Mouse (Mus musculus) kidney, embryonic 16.5 days (tissue): Measurements from ENCODE around the gene Slc9a1. TPM values are rescaled to one million over a fixed set of nuclear protein-coding genes. Genes with fewer than 3 reads are reported as not detected.
A peak's percentile ranks its signal among the peaks of the same experiment; 100 is the strongest.

ENCODE experiments used
- ATAC-seq: fragments of 200-750 bp; cut with Nextera tagmentation; 2 replicates; pipeline ENCODE4 v1.8.0; 2017; ENCODE audit warnings: moderate TSS enrichment; ENCODE audit not compliant: low FRiP score, low TSS enrichment
- H3K27ac ChIP-seq: fragments of 300-500 bp; sonication (generic); 2 replicates; pipeline ENCODE4 v1.5.1; 2014; ENCODE audit warnings: low read length
- H3K27me3 ChIP-seq: fragments of 300-500 bp; sonication (generic); 2 replicates; pipeline ENCODE4 v1.6.1; 2014; ENCODE audit warnings: low read length, control low read depth, mixed read lengths; ENCODE audit not compliant: insufficient read depth
- H3K36me3 ChIP-seq: fragments of 300-500 bp; sonication (generic); 2 replicates; pipeline ENCODE4 v1.6.1; 2014; ENCODE audit warnings: low read length, control low read depth, mixed read lengths; ENCODE audit not compliant: insufficient read depth
- H3K4me1 ChIP-seq: fragments of 300-500 bp; sonication (generic); 2 replicates; pipeline ENCODE4 v1.6.1; 2014; ENCODE audit warnings: low read length, control low read depth, mixed read lengths; ENCODE audit not compliant: insufficient read depth
- H3K4me2 ChIP-seq: fragments of 300-500 bp; sonication (generic); replicated peaks from 2 replicates; pipeline ENCODE4 v1.6.1; 2014; ENCODE audit warnings: low read depth, low read length
- H3K4me3 ChIP-seq: fragments of 300-500 bp; sonication (generic); 2 replicates; pipeline ENCODE4 v1.5.1; 2014; ENCODE audit warnings: mild to moderate bottlenecking, low read length
- H3K9ac ChIP-seq: fragments of 300-500 bp; sonication (generic); replicated peaks from 2 replicates; pipeline ENCODE4 v1.6.1; 2014; ENCODE audit warnings: low read length
- H3K9me3 ChIP-seq: fragments of 300-500 bp; sonication (generic); 2 replicates; pipeline ENCODE4 v1.6.1; 2016; ENCODE audit warnings: low read length, control low read depth
- WGBS: fragments of 180-500 bp; shearing (Covaris S2); extraction: QIAGEN DNeasy Blood & Tissue Kit; methylation state at CpG from one replicate; pipeline ENCODE4 v1.1.7; 2014; 5-methylcytosine and 5-hydroxymethylcytosine counted together
- polyA plus RNA-seq: library from polyadenylated mRNA; unstranded; fragments of >200 nt; fragmentation: Nextera tagmentation; extraction: Ambion mirVana; gene quantifications from 2 replicates; pipeline ENCODE4 v1.2.1, GENCODE M21; 2015

Slc9a1 gene
- polyA plus RNA-seq, 1 experiment from 2014 or later, result 9.5 TPM

GRCm38 (mm10) chr4:133398619-133399018 is 29.1 kb downstream of the Slc9a1 start:
- H3K27ac ChIP-seq, result peak overlapping the region; percentile 55; the same call in 1 of the 2 replicates
- H3K9ac ChIP-seq, result no peak overlapping the region
- H3K4me1 ChIP-seq, result peaks cover 44% of the 10 kb centered on the region
- H3K9me3 ChIP-seq, result no peaks in the 10 kb centered on the region
- no peak overlapping the region for H3K4me2 ChIP-seq
- ATAC-seq, result no peak
- H3K4me3 ChIP-seq, result no peak overlapping the region
- 81% methylated on average over 5 of the region's 5 CpGs for WGBS
- no peaks in the 10 kb centered on the region for H3K36me3 ChIP-seq
- no peaks in the 10 kb centered on the region for H3K27me3 ChIP-seq

GRCm38 (mm10) chr4:133399509-133399908 is 30.0 kb downstream of the Slc9a1 start:
- Histone ChIP-seq H3K27me3 (no peaks in the 10 kb centered on the region), H3K27ac (peak overlapping the region; percentile 55), H3K4me3 (no peak overlapping the region), H3K4me1 (peaks cover 38% of the 10 kb centered on the region), H3K4me2 (no peak overlapping the region), H3K9me3 (no peaks in the 10 kb centered on the region), H3K9ac (no peak overlapping the region), H3K36me3 (no peaks in the 10 kb centered on the region)
- WGBS, result 70% methylated on average over 6 of the region's 6 CpGs
- ATAC-seq, result no peak

GRCm38 (mm10) chr4:133400098-133400497 is 30.6 kb downstream of the Slc9a1 start:
- peaks cover 32% of the 10 kb centered on the region for H3K4me1 ChIP-seq
- no peaks in the 10 kb centered on the region for H3K27me3 ChIP-seq
- no peaks in the 10 kb centered on the region for H3K36me3 ChIP-seq
- no peak for ATAC-seq
- no peak overlapping the region for H3K4me3 ChIP-seq
- WGBS, result 33% methylated on average over 7 of the region's 7 CpGs
- no peak overlapping the region for H3K4me2 ChIP-seq
- H3K9me3 ChIP-seq, result no peaks in the 10 kb centered on the region
- H3K27ac ChIP-seq, result peak overlapping the region; percentile 55
- 0 out of 2 replicates have a peak overlapping the region, but pooled peaks have one; percentile 39 for H3K9ac ChIP-seq

- H3K4me2 ChIP-seq, result no peak overlapping the region
Measured at GRCm38 (mm10) chr4:133402011-133402410, 32.5 kb downstream of the Slc9a1 start.

GRCm38 (mm10) chr4:133403611-133404228 is 34.2 kb downstream of the Slc9a1 start:
- Histone ChIP-seq H3K9ac (no peak overlapping the region), H3K36me3 (no peaks in the 10 kb centered on the region), H3K4me2 (no peak overlapping the region), H3K9me3 (no peaks in the 10 kb centered on the region), H3K27me3 (no peaks in the 10 kb centered on the region), H3K27ac (no peak overlapping the region), H3K4me3 (no peak overlapping the region), H3K4me1 (peaks cover 41% of the 10 kb centered on the region)
- no peak for ATAC-seq
- WGBS, result 81% methylated on average over 9 of the region's 9 CpGs

More at GRCm38 (mm10) chr4:133402011-133402410, 32.5 kb downstream of the Slc9a1 start:
- 43% methylated on average over 13 of the region's 13 CpGs for WGBS
- no peaks in the 10 kb centered on the region for H3K36me3 ChIP-seq
- no peak overlapping the region for H3K27ac ChIP-seq
- no peaks in the 10 kb centered on the region for H3K27me3 ChIP-seq
- H3K9ac ChIP-seq, result no peak overlapping the region
- ATAC-seq, result no peak
- no peaks in the 10 kb centered on the region for H3K9me3 ChIP-seq
- H3K4me1 ChIP-seq, result peaks cover 29% of the 10 kb centered on the region
- no peak overlapping the region for H3K4me3 ChIP-seq

GRCm38 (mm10) chr4:133404256-133404655 is 34.8 kb downstream of the Slc9a1 start:
- H3K9me3 ChIP-seq, result no peaks in the 10 kb centered on the region
- H3K4me2 ChIP-seq, result no peak overlapping the region
- H3K27ac ChIP-seq, result no peak overlapping the region
- peaks cover 35% of the 10 kb centered on the region for H3K4me1 ChIP-seq
- no peak overlapping the region for H3K9ac ChIP-seq
- H3K4me3 ChIP-seq, result no peak overlapping the region
- no peaks in the 10 kb centered on the region for H3K27me3 ChIP-seq
- no peaks in the 10 kb centered on the region for H3K36me3 ChIP-seq
- 92% methylated on average over 5 of the region's 5 CpGs for WGBS
- no peak for ATAC-seq

- no peaks in the 10 kb centered on the region for H3K36me3 ChIP-seq
- no peak overlapping the region for H3K4me3 ChIP-seq
- H3K4me1 ChIP-seq, result peaks cover 22% of the 10 kb centered on the region
- H3K9ac ChIP-seq, result no peak overlapping the region
- 48% methylated on average over 8 of the region's 8 CpGs for WGBS
- H3K27me3 ChIP-seq, result no peaks in the 10 kb centered on the region
- no peaks in the 10 kb centered on the region for H3K9me3 ChIP-seq
- ATAC-seq, result peak; percentile 55; the same call in 1 of the 2 replicates
- no peak overlapping the region for H3K4me2 ChIP-seq
- peak overlapping the region; percentile 4; the same call in 1 of the 2 replicates for H3K27ac ChIP-seq
Measured at GRCm38 (mm10) chr4:133406313-133407056, 37.0 kb downstream of the Slc9a1 start.

GRCm38 (mm10) chr4:133407114-133407787 is 37.7 kb downstream of the Slc9a1 start:
- no peak overlapping the region for H3K9ac ChIP-seq
- H3K4me2 ChIP-seq, result no peak overlapping the region

GRCm38 (mm10) chr4:133408006-133408405 is 38.5 kb downstream of the Slc9a1 start:
- Histone ChIP-seq H3K36me3 (peaks cover 6% of the 10 kb centered on the region; the same call in 1 of the 2 replicates), H3K4me3 (no peak overlapping the region), H3K4me1 (peaks cover 22% of the 10 kb centered on the region), H3K9me3 (no peaks in the 10 kb centered on the region), H3K27ac (no peak overlapping the region), H3K4me2 (no peak overlapping the region), H3K27me3 (no peaks in the 10 kb centered on the region), H3K9ac (no peak overlapping the region)
- 45% methylated on average over 7 of the region's 7 CpGs for WGBS
- ATAC-seq, result 0 out of 2 replicates have a peak, but pooled peaks have one; percentile 49

More at GRCm38 (mm10) chr4:133407114-133407787, 37.7 kb downstream of the Slc9a1 start:
- ATAC-seq, result 0 out of 2 replicates have a peak, but pooled peaks have one; percentile 33
- no peak overlapping the region for H3K27ac ChIP-seq
- H3K27me3 ChIP-seq, result no peaks in the 10 kb centered on the region
- WGBS, result 62% methylated on average over 6 of the region's 6 CpGs
- H3K9me3 ChIP-seq, result no peaks in the 10 kb centered on the region
- peaks cover 5% of the 10 kb centered on the region; the same call in 1 of the 2 replicates for H3K36me3 ChIP-seq
- H3K4me1 ChIP-seq, result peaks cover 22% of the 10 kb centered on the region
- no peak overlapping the region for H3K4me3 ChIP-seq
